Mouse (Mus musculus) neural tube, embryonic 14.5 days (tissue): ENCODE data around the gene Smarcc1. TPM values are rescaled to one million over a fixed set of nuclear protein-coding genes. Genes with fewer than 3 reads are reported as not detected.
A peak's percentile ranks its signal among the peaks of the same experiment; 100 is the strongest.

Experiments
- ATAC-seq: fragments of 200-750 bp; cut with Nextera tagmentation; 2 replicates; pipeline ENCODE4 v1.8.0; 2017; ENCODE audit warnings: low read depth, mild to moderate bottlenecking, moderate TSS enrichment, moderate library complexity
- H3K27ac ChIP-seq: fragments of 300-500 bp; sonication (generic); 2 replicates; pipeline ENCODE4 v1.5.1; 2014; ENCODE audit warnings: low read depth, mild to moderate bottlenecking, control low read depth, low read length, moderate library complexity, mixed read lengths
- H3K27me3 ChIP-seq: fragments of 300-500 bp; sonication (generic); 2 replicates; pipeline ENCODE4 v1.6.1; 2014; ENCODE audit warnings: low read length; ENCODE audit not compliant: control insufficient read depth, insufficient read depth
- H3K36me3 ChIP-seq: fragments of 300-500 bp; sonication (generic); 2 replicates; pipeline ENCODE4 v1.6.1; 2014; ENCODE audit warnings: low read length, mixed read lengths; ENCODE audit not compliant: control insufficient read depth, insufficient read depth
- H3K4me1 ChIP-seq: fragments of 300-500 bp; sonication (generic); 2 replicates; pipeline ENCODE4 v1.6.1; 2014; ENCODE audit warnings: low read length; ENCODE audit not compliant: control insufficient read depth, insufficient read depth
- H3K4me2 ChIP-seq: fragments of 300-500 bp; sonication (generic); 2 replicates; pipeline ENCODE4 v1.6.1; 2014; ENCODE audit warnings: mild to moderate bottlenecking, low read depth, low read length, control low read depth
- H3K4me3 ChIP-seq: fragments of 300-500 bp; sonication (generic); 2 replicates; pipeline ENCODE4 v1.5.1; 2014; ENCODE audit warnings: low read depth, low read length, control low read depth, mixed read lengths
- H3K9ac ChIP-seq: fragments of 300-500 bp; sonication (generic); replicated peaks from 2 replicates; pipeline ENCODE4 v1.6.1; 2014; ENCODE audit warnings: low read depth, mild to moderate bottlenecking, control low read depth, low read length, mixed read lengths
- H3K9me3 ChIP-seq: fragments of 300-500 bp; sonication (generic); 2 replicates; pipeline ENCODE4 v1.6.1; 2016; ENCODE audit warnings: low read length; ENCODE audit not compliant: control insufficient read depth
- WGBS: fragments of 180-500 bp; shearing (Covaris S2); extraction: QIAGEN DNeasy Blood & Tissue Kit; methylation state at CpG from one replicate; pipeline ENCODE4 v1.1.7; 2014; 5-methylcytosine and 5-hydroxymethylcytosine counted together
- polyA plus RNA-seq: library from polyadenylated mRNA; unstranded; fragments of >200 nt; fragmentation: Nextera tagmentation; extraction: Ambion mirVana; gene quantifications from 2 replicates; pipeline ENCODE4 v1.2.1, GENCODE M21; 2014

Gene Smarcc1
- polyA plus RNA-seq, 1 experiment from 2014 or later: 90.4 TPM

GRCm38 (mm10) chr9:110250776-110251175, 133.3 kb downstream of the Smarcc1 start:
- H3K36me3 ChIP-seq: no peaks in the 10 kb centered on the region
- H3K9me3 ChIP-seq: no peaks in the 10 kb centered on the region
- H3K4me2 ChIP-seq: peak overlapping the region; percentile 35; the same call in 1 of the 2 replicates
- H3K4me3 ChIP-seq: no peak overlapping the region
- peak overlapping the region; percentile 81 for H3K27ac ChIP-seq
- no peaks in the 10 kb centered on the region for H3K27me3 ChIP-seq
- peaks cover 36% of the 10 kb centered on the region for H3K4me1 ChIP-seq
- H3K9ac ChIP-seq: no peak overlapping the region
- ATAC-seq: no peak
- WGBS: 69% methylated on average over 14 of the region's 14 CpGs

DNA sequence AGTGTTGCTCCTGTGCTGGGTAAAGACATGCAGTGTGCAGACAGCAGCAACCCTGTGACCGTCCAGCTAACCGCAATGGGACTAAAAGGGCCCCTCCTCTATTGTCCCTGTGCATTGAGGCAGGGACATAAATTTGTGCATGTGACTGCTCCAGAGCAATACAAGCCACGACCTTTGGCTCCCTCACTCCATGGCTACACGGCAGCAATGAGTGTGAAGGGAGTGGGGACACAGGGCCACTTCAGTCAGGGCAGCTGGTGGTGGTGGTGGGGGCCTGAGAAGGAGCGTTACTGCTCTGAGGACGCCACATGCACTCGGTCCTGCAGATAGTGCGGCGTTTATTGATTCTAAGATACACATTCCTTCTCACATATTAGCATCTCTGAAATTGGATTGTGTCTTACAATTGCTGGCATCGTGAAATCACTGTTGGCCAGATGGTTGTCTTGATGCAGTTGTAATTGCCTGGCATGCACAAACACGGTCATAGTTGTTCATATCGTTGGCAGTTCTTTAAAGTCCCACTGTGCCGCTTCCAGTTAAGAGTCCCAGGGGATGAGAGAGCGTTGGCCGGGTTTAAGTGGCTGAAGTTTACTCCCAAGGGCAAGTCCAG, 138.0 kb downstream of the Smarcc1 start:
- Histone ChIP-seq H3K4me1 (peaks cover 20% of the 10 kb centered on the region), H3K9me3 (no peaks in the 10 kb centered on the region), H3K36me3 (0 out of 2 replicates have a peak, but pooled peaks cover 5% of the 10 kb centered on the region), H3K4me3 (no peak overlapping the region), H3K27ac (peak overlapping the region; percentile 61), H3K4me2 (no peak overlapping the region), H3K27me3 (no peaks in the 10 kb centered on the region), H3K9ac (no peak overlapping the region)
- peak; percentile 81 for ATAC-seq
- 14% methylated on average over 15 of the region's 15 CpGs for WGBS

GRCm38 (mm10) chr9:110258646-110259045, 141.1 kb downstream of the Smarcc1 start:
- Histone ChIP-seq H3K36me3 (0 out of 2 replicates have a peak, but pooled peaks cover 9% of the 10 kb centered on the region), H3K4me2 (no peak overlapping the region), H3K27me3 (no peaks in the 10 kb centered on the region), H3K4me3 (no peak overlapping the region), H3K9me3 (no peaks in the 10 kb centered on the region), H3K4me1 (peaks cover 14% of the 10 kb centered on the region), H3K9ac (no peak overlapping the region), H3K27ac (no peak overlapping the region)
- WGBS: 64% methylated on average over 6 of the region's 6 CpGs
- no peak for ATAC-seq

DNA sequence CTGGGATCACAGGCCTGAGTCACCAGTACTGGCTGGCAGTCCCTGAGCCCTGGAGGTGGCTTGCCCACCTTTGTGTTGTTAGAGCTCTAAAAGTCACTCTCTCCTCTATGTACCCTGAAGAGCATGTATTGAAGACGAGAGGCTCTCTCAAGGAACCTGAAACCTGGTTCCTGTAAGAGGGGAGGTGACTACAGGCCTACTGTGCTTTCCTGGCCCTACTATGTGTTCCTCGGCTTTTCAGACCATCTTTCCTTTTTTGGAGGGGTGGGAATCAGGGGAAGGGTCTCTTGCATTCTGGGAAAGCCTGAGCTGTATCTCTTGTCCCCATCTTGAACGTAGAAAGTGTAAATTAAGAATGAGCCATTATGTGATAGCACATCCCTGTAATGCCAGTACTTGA, 141.6 kb downstream of the Smarcc1 start:
- WGBS: 94% methylated on average over 3 of the region's 3 CpGs
- peaks cover 14% of the 10 kb centered on the region for H3K4me1 ChIP-seq
- H3K4me2 ChIP-seq: no peak overlapping the region
- H3K27ac ChIP-seq: no peak overlapping the region
- H3K9ac ChIP-seq: no peak overlapping the region
- 0 out of 2 replicates have a peak, but pooled peaks cover 9% of the 10 kb centered on the region for H3K36me3 ChIP-seq
- no peaks in the 10 kb centered on the region for H3K9me3 ChIP-seq
- no peak for ATAC-seq
- no peaks in the 10 kb centered on the region for H3K27me3 ChIP-seq
- no peak overlapping the region for H3K4me3 ChIP-seq

- ATAC-seq: no peak
- no peaks in the 10 kb centered on the region for H3K9me3 ChIP-seq
- H3K4me1 ChIP-seq: no peaks in the 10 kb centered on the region
- no peaks in the 10 kb centered on the region for H3K27me3 ChIP-seq
- no peak overlapping the region for H3K4me2 ChIP-seq
- H3K9ac ChIP-seq: no peak overlapping the region
- WGBS: 49% methylated on average over 8 of the region's 8 CpGs
- H3K4me3 ChIP-seq: no peak overlapping the region
- H3K27ac ChIP-seq: no peak overlapping the region
- 0 out of 2 replicates have a peak, but pooled peaks cover 9% of the 10 kb centered on the region for H3K36me3 ChIP-seq
Observed at GRCm38 (mm10) chr9:110263181-110263580, 145.7 kb downstream of the Smarcc1 start.

DNA sequence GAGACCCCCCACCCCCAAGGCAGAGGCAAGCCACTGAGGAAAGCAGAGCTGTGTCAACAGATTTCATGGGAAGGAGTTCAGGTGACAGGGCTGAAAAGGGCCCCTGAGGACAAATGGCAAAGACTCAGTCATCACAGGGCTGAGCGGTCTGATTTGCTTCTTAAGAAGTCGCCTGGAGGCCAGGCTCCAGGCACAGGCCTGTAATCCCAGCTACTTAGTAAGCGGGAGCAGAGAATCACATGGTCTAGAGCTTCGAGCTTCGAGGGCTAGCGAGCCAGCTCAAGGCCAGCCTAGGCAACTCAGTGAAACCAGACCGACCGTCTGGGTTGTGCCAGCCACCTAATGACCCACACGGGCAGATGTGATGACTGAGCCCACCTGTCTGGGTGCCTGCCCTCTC, 147.5 kb downstream of the Smarcc1 start:
- no peaks in the 10 kb centered on the region for H3K4me1 ChIP-seq
- H3K9ac ChIP-seq: no peak overlapping the region
- 84% methylated on average over 9 of the region's 9 CpGs for WGBS
- H3K4me2 ChIP-seq: no peak overlapping the region
- no peak for ATAC-seq
- no peak overlapping the region for H3K4me3 ChIP-seq
- H3K27me3 ChIP-seq: no peaks in the 10 kb centered on the region
- H3K27ac ChIP-seq: no peak overlapping the region
- H3K36me3 ChIP-seq: 0 out of 2 replicates have a peak, but pooled peaks cover 5% of the 10 kb centered on the region
- no peaks in the 10 kb centered on the region for H3K9me3 ChIP-seq

GRCm38 (mm10) chr9:110268416-110268815, 150.9 kb downstream of the Smarcc1 start:
- Histone ChIP-seq H3K36me3 (no peaks in the 10 kb centered on the region), H3K27me3 (no peaks in the 10 kb centered on the region), H3K4me1 (no peaks in the 10 kb centered on the region), H3K4me3 (no peak overlapping the region), H3K4me2 (no peak overlapping the region), H3K9me3 (no peaks in the 10 kb centered on the region), H3K9ac (no peak overlapping the region), H3K27ac (no peak overlapping the region)
- 94% methylated on average over 10 of the region's 10 CpGs for WGBS
- ATAC-seq: no peak

- WGBS: 93% methylated on average over 3 of the region's 3 CpGs
- no peak overlapping the region for H3K4me2 ChIP-seq
- H3K9ac ChIP-seq: no peak overlapping the region
- H3K36me3 ChIP-seq: no peaks in the 10 kb centered on the region
- H3K4me3 ChIP-seq: no peak overlapping the region
- no peak overlapping the region for H3K27ac ChIP-seq
- no peaks in the 10 kb centered on the region for H3K27me3 ChIP-seq
- no peaks in the 10 kb centered on the region for H3K4me1 ChIP-seq
- H3K9me3 ChIP-seq: no peaks in the 10 kb centered on the region
- ATAC-seq: no peak
Observed at GRCm38 (mm10) chr9:110272330-110272729, 154.8 kb downstream of the Smarcc1 start.

DNA sequence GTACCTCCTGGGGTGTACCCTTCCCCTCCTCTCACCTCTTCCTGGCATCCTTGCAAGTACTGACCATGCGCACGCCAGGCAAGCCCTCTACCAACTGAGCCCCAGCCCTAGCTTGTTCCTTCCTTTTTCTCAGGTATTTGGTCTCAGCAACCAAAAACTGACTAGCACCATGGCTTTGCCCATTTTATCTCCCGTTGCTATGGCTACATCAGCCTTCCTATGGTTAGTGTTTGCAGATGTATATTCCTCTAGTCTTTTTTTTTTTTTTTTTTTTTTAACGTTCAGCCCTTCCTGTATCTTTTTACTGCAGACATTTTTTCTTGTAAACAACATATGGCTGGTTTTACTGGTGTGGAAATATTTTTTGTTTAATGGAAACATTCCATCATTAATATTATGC, 156.0 kb downstream of the Smarcc1 start:
- H3K4me3 ChIP-seq: no peak overlapping the region
- no peaks in the 10 kb centered on the region for H3K9me3 ChIP-seq
- ATAC-seq: no peak
- H3K4me2 ChIP-seq: no peak overlapping the region
- WGBS: 80% methylated on average over 4 of the region's 4 CpGs
- H3K27ac ChIP-seq: no peak overlapping the region
- H3K9ac ChIP-seq: no peak overlapping the region
- H3K36me3 ChIP-seq: no peaks in the 10 kb centered on the region
- no peaks in the 10 kb centered on the region for H3K27me3 ChIP-seq
- H3K4me1 ChIP-seq: no peaks in the 10 kb centered on the region
